Mouse (Mus musculus): ENCODE data around the gene Myrip.

GRCm38 (mm10) chr9:120364653-120365283 is 63.5 kb downstream of the Myrip start:
- TF ChIP-seq ZNF384 (IDR thresholded peaks at IDR 0.05; ENCODE audit: low read depth, low read length) (no peak), HCFC1 (IDR thresholded peaks at IDR 0.05; ENCODE audit: borderline replicate concordance, insufficient read depth, low read length) (no peak), MAFK (IDR thresholded peaks at IDR 0.05; ENCODE audit: insufficient read depth, low read depth, low read length) (no peak)

Measured in ES-E14 (cell line).